Mouse (Mus musculus): ENCODE measurements around the gene Klrb1b. TPM values are rescaled to one million over a fixed set of nuclear protein-coding genes. Genes with fewer than 3 reads are reported as not detected.

Gene Klrb1b
- polyA plus RNA-seq, 1 experiment from 2014 or later, result not detected

DNA sequence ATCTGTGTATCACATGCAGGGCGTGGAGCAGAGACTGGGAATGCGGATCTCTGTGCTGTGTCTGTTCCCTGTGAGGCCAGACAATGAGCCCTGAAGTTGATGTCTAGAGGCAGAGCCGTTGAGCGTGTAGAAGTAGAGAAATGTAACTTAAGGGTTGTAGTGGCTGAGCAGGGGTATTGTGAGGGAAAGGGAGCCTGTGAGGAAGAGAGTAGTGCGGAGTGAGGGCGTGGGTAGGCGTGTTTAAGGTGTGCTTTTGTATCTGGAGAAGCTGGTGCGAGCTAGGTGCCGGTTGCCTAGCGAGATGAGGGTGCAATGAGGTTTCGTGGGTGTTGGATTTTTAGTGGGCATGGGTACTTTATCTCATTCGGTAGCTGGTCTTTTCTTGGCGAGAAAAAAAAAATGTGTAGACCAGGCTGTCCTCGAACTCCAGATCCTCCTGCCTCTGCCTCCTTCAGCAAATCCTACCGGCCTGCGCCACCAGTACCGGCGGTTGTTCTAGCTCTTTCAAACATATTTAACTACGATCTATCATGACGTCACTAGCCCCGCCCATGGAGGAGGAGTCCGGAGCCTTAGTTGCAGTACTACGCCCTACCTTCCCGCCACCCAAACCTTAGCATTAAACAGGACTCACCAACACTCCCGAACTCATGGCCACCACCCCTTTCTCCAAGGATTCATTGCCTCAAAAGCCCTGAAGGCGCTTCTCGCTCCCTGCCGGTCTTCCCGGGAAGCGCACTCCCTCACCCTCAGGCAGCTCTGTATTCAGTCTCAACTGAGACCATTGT lies 62.2 kb downstream of the Klrb1b start:
- H3K4me1 ChIP-seq, result 0 out of 2 replicates have a peak, but pooled peaks cover 3% of the 10 kb centered on the region
- H3K27ac ChIP-seq, result 0 out of 2 replicates have a peak overlapping the region, but pooled peaks have one; percentile 42
- H3K9ac ChIP-seq, result peak overlapping the region; percentile 49
- peak; percentile 85 for ATAC-seq (ENCODE audit: low FRiP score, low read depth)
- no peaks in the 10 kb centered on the region for H3K36me3 ChIP-seq
- WGBS, result 2% methylated on average over 30 of the region's 30 CpGs
- H3K27me3 ChIP-seq (replicated peaks), result no peaks in the 10 kb centered on the region
- peak overlapping the region; percentile 41 for H3K4me3 ChIP-seq
- H3K4me2 ChIP-seq (replicated peaks), result peak overlapping the region; percentile 62
- no peaks in the 10 kb centered on the region for H3K9me3 ChIP-seq

Other genes starting within 250 kb of the Klrb1b start
- not detected in 2 replicates for gene A2ml1, start 244.7 kb downstream of the Klrb1b start, polyA plus RNA-seq (2016; fragmentation: Nextera tagmentation; extraction: Ambion mirVana)
- gene Klrb1a, start 202.8 kb downstream of the Klrb1b start, polyA plus RNA-seq (2016; fragmentation: Nextera tagmentation; extraction: Ambion mirVana), result not detected in 2 replicates
- not detected in 2 replicates for gene Clec2h, start 163.9 kb downstream of the Klrb1b start, polyA plus RNA-seq (2016; fragmentation: Nextera tagmentation; extraction: Ambion mirVana)
- gene Klrb1, start 103.3 kb downstream of the Klrb1b start, polyA plus RNA-seq (2016; fragmentation: Nextera tagmentation; extraction: Ambion mirVana), result not detected in 2 replicates
- gene Klrb1c, start 37.1 kb downstream of the Klrb1b start, polyA plus RNA-seq (2016; fragmentation: Nextera tagmentation; extraction: Ambion mirVana), result 0.11 TPM in 1 of 2 replicates, not detected in the other
- not detected in 2 replicates for gene Gm44511, start within 50 bp of the Klrb1b start, polyA plus RNA-seq (2016; fragmentation: Nextera tagmentation; extraction: Ambion mirVana)
- gene Clec2i, start 61.3 kb upstream of the Klrb1b start, polyA plus RNA-seq (2016; fragmentation: Nextera tagmentation; extraction: Ambion mirVana), result not detected in 2 replicates
- 0.80 and 1.1 TPM in 2 replicates for gene BC035044, start 64.8 kb upstream of the Klrb1b start, polyA plus RNA-seq (2016; fragmentation: Nextera tagmentation; extraction: Ambion mirVana)
- gene Clec2g, start 108.0 kb upstream of the Klrb1b start, polyA plus RNA-seq (2016; fragmentation: Nextera tagmentation; extraction: Ambion mirVana), result not detected in 2 replicates
- gene Klrb1f, start 219.6 kb upstream of the Klrb1b start, polyA plus RNA-seq (2016; fragmentation: Nextera tagmentation; extraction: Ambion mirVana), result 0.24 and 0.51 TPM in 2 replicates